Mouse (Mus musculus): ENCODE data around the gene Ccnl2.

Gene Ccnl2

GRCm38 (mm10) chr4:155790021-155790489 lies 22.2 kb upstream of the Ccnl2 start, which contains the start of gene Ankrd65:
Gene Ankrd65 (plus strand): TSS chr4:155790439.
- no peak for DNase-seq (ENCODE audit: low spot score)

- DNase-seq (ENCODE audit: low spot score), result no peak
These were observed 21.6 kb upstream of the Ccnl2 start for GRCm38 (mm10) chr4:155790650-155791161.

GRCm38 (mm10) chr4:155791240-155791933 lies 20.9 kb upstream of the Ccnl2 start:
- no peak for DNase-seq (ENCODE audit: low spot score)

GRCm38 (mm10) chr4:155793730-155794129 lies 18.6 kb upstream of the Ccnl2 start:
- no peak for DNase-seq (ENCODE audit: low spot score)

DNA sequence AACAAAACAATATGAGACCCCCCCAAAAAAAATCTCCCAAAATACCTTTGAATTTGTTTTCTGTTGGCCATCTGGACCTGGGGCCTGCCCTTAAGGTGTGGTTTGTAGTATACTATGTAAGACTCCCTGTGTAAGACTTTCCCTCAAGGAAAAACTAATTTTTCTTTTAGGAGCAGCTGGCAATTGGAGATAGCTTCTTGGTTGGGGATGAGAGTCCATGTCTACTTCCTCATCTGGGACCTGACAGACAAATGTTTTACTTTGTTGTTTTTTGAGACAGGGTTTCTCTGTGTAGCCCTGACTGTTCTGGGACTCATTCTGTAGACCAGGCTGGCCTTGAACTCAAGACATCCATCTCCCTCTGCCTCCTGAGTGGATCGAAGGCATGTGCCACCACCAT lies 10.2 kb upstream of the Ccnl2 start:
- DNase-seq (ENCODE audit: low spot score), result no peak

GRCm38 (mm10) chr4:155802741-155803339 lies 9.4 kb upstream of the Ccnl2 start, which contains the start of gene Mrpl20:
Gene Mrpl20 (plus strand): TSS chr4:155802878.
- DNase-seq (ENCODE audit: low spot score), result no peak

- peak; percentile 98 for DNase-seq (ENCODE audit: low spot score)
These were observed 8.8 kb upstream of the Ccnl2 start for GRCm38 (mm10) chr4:155803340-155804041.

- no peak for DNase-seq (ENCODE audit: low spot score)
These were observed 4.4 kb upstream of the Ccnl2 start for GRCm38 (mm10) chr4:155807841-155808240.

- DNase-seq (ENCODE audit: low spot score), result no peak
These were observed 434 bp downstream of the Ccnl2 start for GRCm38 (mm10) chr4:155812665-155813181.

DNA sequence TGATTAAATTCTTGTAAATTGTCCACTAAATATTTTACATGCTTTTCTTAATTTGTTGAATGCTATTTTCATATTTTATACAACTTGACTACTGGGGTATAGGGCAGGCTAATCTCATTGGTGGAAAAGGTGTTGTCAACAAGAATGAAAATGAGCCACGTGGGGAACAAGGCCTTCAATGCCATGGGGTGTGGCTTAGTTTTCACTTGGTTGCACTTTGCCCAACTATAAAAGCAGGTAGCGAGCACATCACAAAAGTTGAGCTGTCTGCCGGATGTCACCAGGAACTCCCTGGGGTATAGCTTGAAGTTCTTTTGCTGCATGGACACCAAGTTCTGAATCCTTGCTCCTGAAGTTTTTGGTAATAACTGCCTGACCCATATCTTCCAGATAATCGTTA lies 5.2 kb downstream of the Ccnl2 start:
- DNase-seq (ENCODE audit: low spot score), result no peak

DNA sequence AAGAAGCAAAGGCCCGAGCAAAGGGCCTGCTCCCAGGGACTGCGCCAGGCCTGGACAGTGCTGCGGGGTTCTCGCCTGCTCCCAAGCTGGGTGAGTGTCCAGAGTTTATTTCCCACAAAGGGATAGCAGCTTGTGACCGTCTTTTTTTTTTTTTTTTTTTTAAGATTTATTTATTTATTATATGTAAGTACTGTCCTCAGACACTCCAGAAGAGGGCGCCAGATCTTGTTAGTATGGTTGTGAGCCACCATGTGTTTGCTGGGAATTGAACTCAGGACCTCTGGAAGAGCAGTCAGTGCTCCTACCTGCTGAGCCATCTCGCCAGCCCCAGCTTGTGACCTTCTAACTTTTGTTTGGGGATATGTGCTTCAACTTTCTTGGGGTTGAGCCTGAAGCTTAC lies 8.7 kb downstream of the Ccnl2 start:
- DNase-seq (ENCODE audit: low spot score), result no peak

DNA sequence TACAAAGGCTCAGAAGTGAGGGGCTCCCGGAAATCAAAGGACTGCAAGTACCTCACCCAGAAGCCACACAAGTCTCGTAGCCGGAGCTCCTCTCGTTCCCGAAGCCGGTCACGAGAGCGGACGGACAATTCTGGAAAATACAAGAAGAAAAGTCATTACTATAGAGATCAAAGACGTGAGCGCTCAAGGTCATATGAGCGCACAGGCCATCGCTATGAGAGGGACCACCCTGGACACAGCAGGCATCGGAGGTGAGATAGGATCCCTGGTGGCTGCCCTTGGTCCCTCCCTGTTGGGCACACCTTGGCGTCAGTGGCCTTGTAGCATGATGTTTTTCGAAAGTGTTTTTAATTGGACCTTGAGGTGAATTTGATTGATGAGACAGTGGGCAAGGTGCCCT lies 11.2 kb downstream of the Ccnl2 start:
- DNase-seq (ENCODE audit: low spot score), result no peak

- DNase-seq (ENCODE audit: low spot score), result no peak
These were observed 17.6 kb downstream of the Ccnl2 start for GRCm38 (mm10) chr4:155829866-155830265.

GRCm38 (mm10) chr4:155830596-155830995 lies 18.3 kb downstream of the Ccnl2 start:
- no peak for DNase-seq (ENCODE audit: low spot score)

- peak; percentile 95 for DNase-seq (ENCODE audit: low spot score)
These were observed 19.0 kb downstream of the Ccnl2 start, which contains the start of gene Aurkaip1 for GRCm38 (mm10) chr4:155831205-155831766. Gene Aurkaip1 (plus strand): TSS chr4:155831272.

- DNase-seq (ENCODE audit: low spot score), result no peak
These were observed 19.5 kb downstream of the Ccnl2 start for GRCm38 (mm10) chr4:155831831-155832230.

DNA sequence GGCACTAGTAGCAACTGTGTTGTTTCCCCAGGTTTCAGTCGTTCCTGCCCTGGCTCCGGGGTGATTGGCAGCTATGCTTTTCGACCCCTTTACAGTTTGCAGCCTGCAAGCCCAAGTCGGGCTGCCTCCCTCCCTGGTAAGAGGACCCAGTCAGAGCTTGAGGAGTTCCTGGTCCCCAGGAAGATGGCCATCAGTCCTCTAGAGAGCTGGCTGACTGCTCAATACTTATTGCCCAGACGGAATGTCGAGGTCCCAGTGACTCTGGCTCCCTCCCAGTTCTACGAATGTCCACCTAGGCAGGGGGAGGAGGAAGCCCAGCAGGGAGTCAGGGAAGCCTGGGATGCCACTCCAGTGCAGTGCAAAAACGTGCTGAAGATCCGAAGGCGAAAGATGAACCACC lies 20.0 kb downstream of the Ccnl2 start:
- no peak for DNase-seq (ENCODE audit: low spot score)

GRCm38 (mm10) chr4:155833234-155833633 lies 20.9 kb downstream of the Ccnl2 start:
- no peak for DNase-seq (ENCODE audit: low spot score)

GRCm38 (mm10) chr4:155833836-155834235 lies 21.5 kb downstream of the Ccnl2 start:
- DNase-seq (ENCODE audit: low spot score), result peak; percentile 83

GRCm38 (mm10) chr4:155837404-155838010 lies 25.2 kb downstream of the Ccnl2 start:
- DNase-seq (ENCODE audit: low spot score), result no peak
